Mouse (Mus musculus): ENCODE measurements at regions not wholly inside any gene's neighbourhood (a gene's known extent, or its start where the extent isn't known, plus 50 kb on each side); places are given as distances from the start of the nearest gene placed in this dataset.

DNA sequence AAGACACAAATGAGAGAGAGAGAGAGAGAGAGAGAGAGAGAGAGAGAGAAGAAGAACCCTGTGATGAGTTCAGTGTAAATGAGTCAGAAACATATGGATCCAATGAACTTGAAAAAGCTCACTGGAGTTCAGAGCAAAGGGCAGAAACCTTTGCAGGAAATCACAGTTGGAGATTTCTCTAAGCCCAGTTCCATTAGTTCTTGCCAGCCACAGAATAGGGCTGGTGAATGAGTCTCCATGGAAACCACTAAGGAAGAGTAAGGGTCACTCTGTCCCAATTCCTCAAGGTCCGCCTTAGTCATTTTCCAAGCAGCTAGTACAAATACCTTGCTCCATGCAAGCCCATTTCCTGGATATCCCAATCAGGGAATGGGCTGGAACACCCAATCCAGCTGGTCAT, 93.2 kb downstream of the Snx19 start:
- TF ChIP-seq CTCF (IDR thresholded peaks at IDR 0.05; ENCODE audit: borderline replicate concordance, insufficient read depth, low read depth, low read length) (no peak), POLR2A (IDR thresholded peaks at IDR 0.05; ENCODE audit: borderline replicate concordance, insufficient read depth, low read length) (no peak)

Measured in cerebellum, adult 2 months (tissue).